ENCODE assay signal across 22 mouse cellular contexts in genomic region chr3:38545501-38545896, GRCm38 (mm10).
A peak's percentile ranks its signal among the peaks of the same experiment; 100 is the strongest.
DNase-seq lines count a peak whose midpoint lies in the region; TF ChIP-seq lines count a peak whose summit lies in the region.
"Had no signal": no experiment of that assay in that cellular context is flagged by ENCODE, and none has a peak within 500 bp of the region (broad histone marks: within the 10 kb centered on the region; RNA-seq: fewer than 3 reads in every experiment).

No protein-coding gene starts in this region.

- no peaks in the 10 kb centered on the region for H3K27me3 ChIP-seq in kidney, adult 2 months (replicated peaks; ENCODE audit: control insufficient read depth, insufficient read depth, low read length)
- H3K27me3 ChIP-seq in C2C12 (ENCODE audit: control insufficient read depth, insufficient read depth, insufficient read length) (no peaks in the 10 kb centered on the region), CH12.LX (replicated peaks) (no peaks in the 10 kb centered on the region)
- H3K27me3 ChIP-seq: embryonic facial prominence, embryonic 13.5 days; embryonic facial prominence, embryonic 15.5 days; forebrain, embryonic 12.5 days had no signal

- H3K4me3 ChIP-seq in kidney, adult 2 months (ENCODE audit: insufficient read depth, low read depth, low read length) = no peak overlapping the region
- H3K4me3 ChIP-seq in C2C12 (ENCODE audit: insufficient read depth, poor library complexity, severe bottlenecking) (no peak overlapping the region), CH12.LX (replicated peaks in 1 of 3; ENCODE audit: low read depth in 2 of 3, low read length in 2 of 3, poor library complexity in 1 of 3) (no peak overlapping the region)
- H3K4me3 ChIP-seq: embryonic facial prominence, embryonic 13.5 days; embryonic facial prominence, embryonic 15.5 days; erythroblast, embryonic 14.5 days; forebrain, embryonic 10.5 days; forebrain, embryonic 12.5 days had no signal

- no peaks in the 10 kb centered on the region for H3K9me3 ChIP-seq in CH12.LX (replicated peaks; ENCODE audit: low read length)
- H3K9me3 ChIP-seq: embryonic facial prominence, embryonic 13.5 days; embryonic facial prominence, embryonic 15.5 days; forebrain, embryonic 10.5 days; forebrain, embryonic 12.5 days had no signal

- WGBS in kidney, adult 2 months = 93% methylated on average over 3 of the region's 3 CpGs

- H3K4me1 ChIP-seq in kidney, adult 2 months (ENCODE audit: control insufficient read depth, insufficient read depth, low read length) = no peaks in the 10 kb centered on the region; the same call in 1 of the 2 replicates
- H3K4me1 ChIP-seq in CH12.LX (ENCODE audit: control insufficient read depth in 1 of 2, insufficient read depth in 2 of 2) = peaks cover 11 to 37% of the 10 kb centered on the region in 2 experiments
- H3K4me1 ChIP-seq: forebrain, embryonic 12.5 days had no signal

- dilution Hi-C loops in CH12.LX (cut with MboI; ENCODE audit: extremely low pct_ligation_motif_present, extremely low pct_unique_long_range_greater_than_20kb, low sequenced_read_pairs) = no loop called here

- H3K79me3 ChIP-seq in C2C12 (ENCODE audit: low read depth) = no peaks in the 10 kb centered on the region

- no peak for TF ChIP-seq POLR2A in kidney, adult 2 months (IDR thresholded peaks at IDR 0.05; ENCODE audit: low read depth, low read length)
- TF ChIP-seq POLR2A in CH12.LX (IDR thresholded peaks at IDR 0.05; ENCODE audit: low read depth, low read length) = no peak

- TF ChIP-seq RAD21 in CH12.LX (IDR thresholded peaks at IDR 0.05; ENCODE audit: low read depth, low read length) = no peak

- in situ Hi-C loops in CH12.LX (cut with MboI; ENCODE audit: low pct_ligation_motif_present, low pct_unique_long_range_greater_than_20kb, low sequenced_read_pairs) = no loop called here

- no peaks in the 10 kb centered on the region for H3K79me2 ChIP-seq in C2C12 (ENCODE audit: control insufficient read depth, insufficient read depth)
- no peaks in the 10 kb centered on the region for H3K79me2 ChIP-seq in CH12.LX (replicated peaks; ENCODE audit: control insufficient read depth, extremely low read depth, insufficient read depth, poor library complexity, severe bottlenecking)

- no peak for TF ChIP-seq EP300 in CH12.LX (IDR thresholded peaks at IDR 0.05; ENCODE audit: low read length)

- peak; percentile 10 for DNase-seq in kidney, adult 2 months
- DNase-seq in kidney, postnatal 4 days = no peak
- DNase-seq in CH12.LX (ENCODE audit: extremely low read depth) = no peak
- DNase-seq in left cerebral cortex, adult 9 months (ENCODE audit: low spot score in 2 of 2) = no peak
- no peak for DNase-seq in thymus, postnatal 36 days
- DNase-seq: adrenal gland, adult 2 months; adrenal gland, postnatal 10 days; adrenal gland, postnatal 25 days; cerebellum, adult 11 months; cerebellum, adult 18-20 months; cerebellum, adult 8-10 months; cerebellum, adult 9-11 months; cerebellum, postnatal 14 days; cerebellum, postnatal 36 days; embryo, embryonic 11 days; forebrain, postnatal 0 days had no signal

- no peak overlapping the region for H3ac ChIP-seq in C2C12 (ENCODE audit: control insufficient read depth, insufficient read length, low read depth)

- H3K27ac ChIP-seq in kidney, adult 2 months (ENCODE audit: insufficient read depth, low read depth, low read length) = no peak overlapping the region
- peak overlapping the region; percentile 40 for H3K27ac ChIP-seq in CH12.LX (ENCODE audit: insufficient read depth, low read depth)
- H3K27ac ChIP-seq: embryonic facial prominence, embryonic 13.5 days; embryonic facial prominence, embryonic 15.5 days; forebrain, embryonic 10.5 days; forebrain, embryonic 12.5 days had no signal

- no peak for TF ChIP-seq CTCF in kidney, adult 2 months (conservative IDR thresholded peaks at IDR 0.05; ENCODE audit: insufficient read depth, insufficient read length, low read depth, low read length)
- no peak for TF ChIP-seq CTCF in C2C12 (IDR thresholded peaks at IDR 0.05; ENCODE audit: control insufficient read depth, insufficient read depth, insufficient read length)
- no peak for TF ChIP-seq CTCF in CH12.LX (conservative IDR thresholded peaks at IDR 0.05 in 1 of 2, IDR thresholded peaks at IDR 0.05 in 1 of 2; ENCODE audit: low read depth in 2 of 2, low read length in 2 of 2)

- no peak overlapping the region for H3K9ac ChIP-seq in CH12.LX (ENCODE audit: insufficient read depth, low read depth)
- H3K9ac ChIP-seq: embryonic facial prominence, embryonic 13.5 days; embryonic facial prominence, embryonic 15.5 days; forebrain, embryonic 12.5 days; forebrain, postnatal 0 days had no signal

- H3K36me3 ChIP-seq in kidney, adult 2 months (ENCODE audit: control insufficient read depth, insufficient read depth, low read length) = no peaks in the 10 kb centered on the region
- no peaks in the 10 kb centered on the region for H3K36me3 ChIP-seq in C2C12 (ENCODE audit: control insufficient read depth, insufficient read depth)
- no peaks in the 10 kb centered on the region for H3K36me3 ChIP-seq in CH12.LX (replicated peaks in 1 of 2; ENCODE audit: control insufficient read depth in 1 of 2, insufficient read depth in 1 of 2, low read length in 1 of 2)
- H3K36me3 ChIP-seq: embryonic facial prominence, embryonic 13.5 days; embryonic facial prominence, embryonic 15.5 days; forebrain, embryonic 10.5 days; forebrain, embryonic 12.5 days had no signal

- H3K4me2 ChIP-seq in CH12.LX (ENCODE audit: insufficient read depth, low read depth, poor library complexity, severe bottlenecking) = no peak overlapping the region
- H3K4me2 ChIP-seq: embryonic facial prominence, embryonic 13.5 days; embryonic facial prominence, embryonic 15.5 days; forebrain, embryonic 12.5 days had no signal

TF ChIP-seq in C2C12, 6 proteins besides CTCF, POLR2A, EP300 and RAD21:
- TF ChIP-seq MYOD1 (IDR thresholded peaks at IDR 0.05; ENCODE audit: control insufficient read depth, insufficient read length, low read depth) (peak; percentile 57), MAX (IDR thresholded peaks at IDR 0.05) (no peak), CEBPB (IDR thresholded peaks at IDR 0.05; ENCODE audit: low read depth) (no peak), MYOG (IDR thresholded peaks at IDR 0.05; ENCODE audit: control insufficient read depth, extremely low read depth, insufficient read length) (no peak), FOSL1 (IDR thresholded peaks at IDR 0.05; ENCODE audit: insufficient read depth, low read length, poor library complexity, severe bottlenecking) (no peak), USF1 (IDR thresholded peaks at IDR 0.05; ENCODE audit: low read depth) (no peak)
TF ChIP-seq in C2C12: peak in this region for 1.

TF ChIP-seq in CH12.LX, 34 proteins besides CTCF, POLR2A, EP300 and RAD21:
- TF ChIP-seq SIN3A (IDR thresholded peaks at IDR 0.05; ENCODE audit: low read length) = no peak
- TF ChIP-seq CHD1 (IDR thresholded peaks at IDR 0.05; ENCODE audit: low read depth, low read length) = no peak
- no peak for TF ChIP-seq ELF1 (IDR thresholded peaks at IDR 0.05; ENCODE audit: low read depth, low read length)
- TF ChIP-seq ETS1 (conservative IDR thresholded peaks at IDR 0.05; ENCODE audit: low read depth, low read length) = no peak
- no peak for TF ChIP-seq MAFK (IDR thresholded peaks at IDR 0.05; ENCODE audit: insufficient replicate concordance, low read length)
- no peak for TF ChIP-seq MEF2A (IDR thresholded peaks at IDR 0.05; ENCODE audit: borderline replicate concordance, low read depth, low read length)
- no peak for TF ChIP-seq ZKSCAN1 (IDR thresholded peaks at IDR 0.05; ENCODE audit: borderline replicate concordance, low read depth, low read length)
- 0 out of 2 replicates have a peak, but pooled peaks have one; percentile 40 for TF ChIP-seq MYC (IDR thresholded peaks at IDR 0.05; ENCODE audit: low read depth, low read length)
- TF ChIP-seq JUND (conservative IDR thresholded peaks at IDR 0.05; ENCODE audit: low read depth, low read length) = no peak
- no peak for TF ChIP-seq HCFC1 (IDR thresholded peaks at IDR 0.05; ENCODE audit: low read depth, low read length)
- TF ChIP-seq MAZ (IDR thresholded peaks at IDR 0.05; ENCODE audit: low read depth, low read length) = no peak
- TF ChIP-seq POLR2AphosphoS2 (IDR thresholded peaks at IDR 0.05; ENCODE audit: low read depth, low read length) = no peak
- TF ChIP-seq RCOR1 (conservative IDR thresholded peaks at IDR 0.05; ENCODE audit: low read depth, low read length) = no peak
- no peak for TF ChIP-seq E2F4 (IDR thresholded peaks at IDR 0.05; ENCODE audit: insufficient replicate concordance, low read depth, low read length)
- TF ChIP-seq MAX (IDR thresholded peaks at IDR 0.05; ENCODE audit: low read length) = peak; percentile 50; the same call in 1 of the 2 replicates
- no peak for TF ChIP-seq SMC3 (IDR thresholded peaks at IDR 0.05; ENCODE audit: low read depth, low read length)
TF ChIP-seq in CH12.LX: peak in this region for 2.
